ENCODE assay signal across 9 mouse cellular contexts in genomic region chr11:88692374-88692773, GRCm38 (mm10). TPM values are rescaled to one million over a fixed set of nuclear protein-coding genes. Genes with fewer than 3 reads are reported as not detected.
DNase-seq lines count a peak whose midpoint lies in the region; ATAC-seq and TF ChIP-seq lines count a peak whose summit lies in the region.
"Had no signal": no experiment of that assay in that cellular context is flagged by ENCODE, and none has a peak within 500 bp of the region (broad histone marks: within the 10 kb centered on the region; RNA-seq: fewer than 3 reads in every experiment).

No protein-coding gene starts in this region.

- no peak overlapping the region for H3K27ac ChIP-seq in ES-E14 (ENCODE audit: insufficient read depth, low read depth, low read length, poor library complexity, severe bottlenecking)
- no peak overlapping the region for H3K27ac ChIP-seq in forebrain, postnatal 0 days (ENCODE audit: low read depth, low read length)
- H3K27ac ChIP-seq in limb, embryonic 14.5 days (replicated peaks; ENCODE audit: low read depth, low read length): no peak overlapping the region

- DNase-seq in 416B (ENCODE audit: low read depth) (peak; percentile 79), ES-E14 (ENCODE audit: low read depth, low spot score) (no peak)
- DNase-seq in forebrain, postnatal 0 days: peak; percentile 27
- no peak for DNase-seq in limb, embryonic 14.5 days (ENCODE audit: low spot score)
- no peak for DNase-seq in right cerebral cortex, postnatal 36 days (ENCODE audit: low spot score in 2 of 2)
- no peak for DNase-seq in c-Kit-positive CD71-positive TER-119-positive erythroid progenitor cells, embryonic 14.5 days (ENCODE audit: low spot score)
- DNase-seq in layer of hippocampus, postnatal 25 days (ENCODE audit: extremely low spot score in 1 of 2, low spot score in 1 of 2): no peak
- DNase-seq in urinary bladder, postnatal 4 days (ENCODE audit: low spot score in 2 of 2): no peak

- peak overlapping the region; percentile 48; the same call in 1 of the 2 replicates for H3K9ac ChIP-seq in ES-E14 (ENCODE audit: insufficient read depth, low read depth, low read length, poor library complexity, severe bottlenecking)
- H3K9ac ChIP-seq in forebrain, postnatal 0 days: no peak overlapping the region
- no peak overlapping the region for H3K9ac ChIP-seq in limb, embryonic 14.5 days (ENCODE audit: low read depth, low read length, severe bottlenecking)
- H3K9ac ChIP-seq: limb, embryonic 12.5 days had no signal

- no peak for TF ChIP-seq CTCF in forebrain, postnatal 0 days (IDR thresholded peaks at IDR 0.05; ENCODE audit: low read depth)

- no peak for TF ChIP-seq POLR2A in limb, embryonic 14.5 days (IDR thresholded peaks at IDR 0.05; ENCODE audit: borderline replicate concordance, extremely low read depth, insufficient read depth, insufficient read length)

- H3K36me3 ChIP-seq in ES-E14 (ENCODE audit: control insufficient read depth, insufficient read depth, low read length, poor library complexity, severe bottlenecking): peaks cover 19% of the 10 kb centered on the region
- H3K36me3 ChIP-seq in forebrain, postnatal 0 days (ENCODE audit: insufficient read depth): no peaks in the 10 kb centered on the region
- H3K36me3 ChIP-seq in limb, embryonic 14.5 days (ENCODE audit: control insufficient read depth, insufficient read depth, low read length): peaks cover 15% of the 10 kb centered on the region

- H3K4me2 ChIP-seq in forebrain, postnatal 0 days (ENCODE audit: low read depth): no peak overlapping the region
- no peak overlapping the region for H3K4me2 ChIP-seq in limb, embryonic 14.5 days (replicated peaks; ENCODE audit: low read depth, low read length, severe bottlenecking)
- H3K4me2 ChIP-seq: limb, embryonic 12.5 days had no signal

- peaks cover 20 to 37% of the 10 kb centered on the region in 2 experiments for H3K4me1 ChIP-seq in ES-E14 (ENCODE audit: control insufficient read depth in 2 of 2, insufficient read depth in 2 of 2, low read length in 2 of 2, poor library complexity in 1 of 2)
- H3K4me1 ChIP-seq in forebrain, postnatal 0 days (ENCODE audit: insufficient read depth): no peaks in the 10 kb centered on the region; the same call in 1 of the 2 replicates
- peaks cover 52% of the 10 kb centered on the region for H3K4me1 ChIP-seq in limb, embryonic 14.5 days (ENCODE audit: control insufficient read depth, insufficient read depth, low read length)

- no peak overlapping the region for H3K4me3 ChIP-seq in ES-E14 (ENCODE audit: insufficient read depth in 1 of 2, low read depth in 1 of 2, low read length in 2 of 2, poor library complexity in 1 of 2, severe bottlenecking in 1 of 2)
- no peak overlapping the region for H3K4me3 ChIP-seq in forebrain, postnatal 0 days (ENCODE audit: low read depth, low read length)
- no peak overlapping the region for H3K4me3 ChIP-seq in limb, embryonic 14.5 days (replicated peaks; ENCODE audit: low read length)
- H3K4me3 ChIP-seq: limb, embryonic 12.5 days had no signal

- 20% methylated on average over 9 of the region's 10 CpGs for WGBS in forebrain, postnatal 0 days
- WGBS in limb, embryonic 14.5 days: 48% methylated on average over 10 of the region's 10 CpGs

- in situ Hi-C loops in ES-E14 (cut with MboI; ENCODE audit: low sequenced_read_pairs in 2 of 2, unreplicated experiment in 2 of 2): no loop called here

- peaks cover 2% of the 10 kb centered on the region; the same call in 1 of the 2 replicates for H3K9me3 ChIP-seq in ES-E14 (ENCODE audit: control insufficient read depth, insufficient read depth, low read depth, low read length)
- H3K9me3 ChIP-seq in forebrain, postnatal 0 days (ENCODE audit: low read length): no peaks in the 10 kb centered on the region
- no peaks in the 10 kb centered on the region for H3K9me3 ChIP-seq in limb, embryonic 14.5 days (ENCODE audit: control insufficient read depth, low read length)
- H3K9me3 ChIP-seq: limb, embryonic 12.5 days had no signal

- peak; percentile 77 for ATAC-seq in forebrain, postnatal 0 days
- peak; percentile 56; the same call in 1 of the 2 replicates for ATAC-seq in limb, embryonic 14.5 days (ENCODE audit: low FRiP score, low read depth)

- no peaks in the 10 kb centered on the region for H3K27me3 ChIP-seq in forebrain, postnatal 0 days (ENCODE audit: insufficient read depth, low read length)
- H3K27me3 ChIP-seq in limb, embryonic 14.5 days (ENCODE audit: control insufficient read depth, insufficient read depth, low read length): no peaks in the 10 kb centered on the region
- H3K27me3 ChIP-seq: limb, embryonic 12.5 days had no signal

TF ChIP-seq in ES-E14, 5 proteins besides CTCF, POLR2A, EP300 and RAD21:
- TF ChIP-seq ZNF384 (IDR thresholded peaks at IDR 0.05; ENCODE audit: low read depth, low read length): no peak
- no peak for TF ChIP-seq ZC3H11A (IDR thresholded peaks at IDR 0.05; ENCODE audit: borderline replicate concordance, low read depth, low read length)
- TF ChIP-seq CHD2 (IDR thresholded peaks at IDR 0.05; ENCODE audit: low read depth, low read length): no peak
- no peak for TF ChIP-seq MAFK (IDR thresholded peaks at IDR 0.05; ENCODE audit: insufficient read depth, low read depth, low read length)
- no peak for TF ChIP-seq HCFC1 (IDR thresholded peaks at IDR 0.05; ENCODE audit: borderline replicate concordance, insufficient read depth, low read length)

RNA-seq across cellular contexts. Expression of gene Msi2, which starts 25.9 kb away (rescaled TPM):
- 66.4 and 94.8 TPM in 2 replicates for total RNA-seq in ES-E14 (2012; rRNA removed)
- total RNA-seq in forebrain, postnatal 0 days (2014; rRNA removed): 81.4 and 107 TPM in 2 replicates
- 9.8 and 18.5 TPM in 2 replicates for polyA plus RNA-seq in forebrain, postnatal 0 days (2015; fragmentation: Nextera tagmentation; extraction: Ambion mirVana)
- polyA plus RNA-seq in limb, embryonic 14.5 days (2012; rRNA removed): 36.5 and 45.3 TPM in 2 replicates
- polyA plus RNA-seq in limb, embryonic 14.5 days (2014; fragmentation: Nextera tagmentation; extraction: Ambion mirVana): 13.9 and 14.8 TPM in 2 replicates
- total RNA-seq in layer of hippocampus, postnatal 25 days (2021): 10 to 100 TPM; 89.4 to 90.0 TPM

Comparison
In these comparisons a context has a peak if more than half of its experiments do, and no peak if none do; other contexts are left out.
1. DNase-seq: peak in 416B (single experiment) and forebrain, postnatal 0 days (single experiment); none in ES-E14 (single experiment), limb, embryonic 14.5 days (single experiment), right cerebral cortex, postnatal 36 days (0 of 2), c-Kit-positive CD71-positive TER-119-positive erythroid progenitor cells, embryonic 14.5 days (single experiment), layer of hippocampus, postnatal 25 days (0 of 2) and urinary bladder, postnatal 4 days (0 of 2).